Mouse (Mus musculus) kidney, postnatal 0 days (tissue): ENCODE results near the gene Ceacam1. TPM values are rescaled to one million over a fixed set of nuclear protein-coding genes. Genes with fewer than 3 reads are reported as not detected.

Experiments used
- ATAC-seq: fragments of 200-750 bp; cut with Nextera tagmentation; replicated peaks from 2 replicates; pipeline ENCODE4 v1.8.0; 2017; ENCODE audit warnings: low read depth, moderate number of reproducible peaks, moderate TSS enrichment, moderate library complexity; ENCODE audit not compliant: low FRiP score
- DNase-seq: peaks from one replicate; pipeline ENCODE4 v3.0.0-alpha.2; 2016; ENCODE audit warnings: low spot score
- H3K27ac ChIP-seq: fragments of 300-500 bp; sonication (generic); 2 replicates; pipeline ENCODE4 v1.5.1; 2014; ENCODE audit warnings: mild to moderate bottlenecking
- H3K27me3 ChIP-seq: fragments of 300-500 bp; sonication (generic); 2 replicates; pipeline ENCODE4 v1.6.1; 2014; ENCODE audit warnings: low read length, mixed read lengths; ENCODE audit not compliant: insufficient read depth
- H3K36me3 ChIP-seq: fragments of 300-500 bp; sonication (generic); 2 replicates; pipeline ENCODE4 v1.6.1; 2014; ENCODE audit warnings: low read length, mixed read lengths; ENCODE audit not compliant: insufficient read depth
- H3K4me1 ChIP-seq: fragments of 300-500 bp; sonication (generic); replicated peaks from 2 replicates; pipeline ENCODE4 v1.6.1; 2014; ENCODE audit warnings: antibody characterized with exemption, low read length, mixed read lengths; ENCODE audit not compliant: insufficient read depth
- H3K4me2 ChIP-seq: fragments of 300-500 bp; sonication (generic); 2 replicates; pipeline ENCODE4 v1.6.1; 2014; ENCODE audit warnings: mild to moderate bottlenecking, low read length, moderate library complexity, mixed read lengths
- H3K4me3 ChIP-seq: fragments of 300-500 bp; sonication (generic); replicated peaks from 2 replicates; pipeline ENCODE4 v1.5.1; 2014; ENCODE audit warnings: low read depth, low read length
- H3K9ac ChIP-seq: fragments of 300-500 bp; sonication (generic); 2 replicates; pipeline ENCODE4 v1.6.1; 2014; ENCODE audit warnings: low read depth, low read length
- H3K9me3 ChIP-seq: fragments of 300-500 bp; sonication (generic); replicated peaks from 2 replicates; pipeline ENCODE4 v1.6.1; 2016; ENCODE audit warnings: low read length, inconsistent platforms, mixed read lengths
- CTCF ChIP-seq: IDR thresholded peaks from 2 replicates; pipeline ENCODE4 v1.5.1; 2016; ENCODE audit warnings: antibody characterized with exemption, low read depth, mild to moderate bottlenecking, moderate library complexity
- WGBS: fragments of 180-500 bp; shearing (Covaris S2); extraction: QIAGEN DNeasy Blood & Tissue Kit; methylation state at CpG from one replicate; pipeline ENCODE4 v1.1.7; 2014; 5-methylcytosine and 5-hydroxymethylcytosine counted together
- polyA plus RNA-seq: library from polyadenylated mRNA; unstranded; fragments of >200 nt; fragmentation: Nextera tagmentation; extraction: Ambion mirVana; gene quantifications from 2 replicates; pipeline ENCODE4 v1.2.1, GENCODE M21; 2015

The Ceacam1 gene
- polyA plus RNA-seq, 1 experiment from 2014 or later: 6.3 TPM

GRCm38 (mm10) chr7:25434654-25435545 is 42.5 kb downstream of the Ceacam1 start:
- no peaks in the 10 kb centered on the region for H3K9me3 ChIP-seq
- no peak overlapping the region for H3K4me3 ChIP-seq
- H3K4me2 ChIP-seq: no peak overlapping the region
- ATAC-seq: no peak
- WGBS: 90% methylated on average over 10 of the region's 10 CpGs
- no peak overlapping the region for H3K27ac ChIP-seq
- H3K27me3 ChIP-seq: no peaks in the 10 kb centered on the region
- H3K9ac ChIP-seq: no peak overlapping the region
- TF ChIP-seq CTCF: no peak
- DNase-seq: no peak
- H3K36me3 ChIP-seq: no peaks in the 10 kb centered on the region
- peaks cover 8% of the 10 kb centered on the region; the same call in 1 of the 2 replicates for H3K4me1 ChIP-seq

- H3K27ac ChIP-seq: peak overlapping the region; percentile 52; the same call in 1 of the 2 replicates
- H3K27me3 ChIP-seq: no peaks in the 10 kb centered on the region
- no peak for TF ChIP-seq CTCF
- no peak overlapping the region for H3K4me3 ChIP-seq
- H3K36me3 ChIP-seq: no peaks in the 10 kb centered on the region
- no peak overlapping the region for H3K4me2 ChIP-seq
- H3K9me3 ChIP-seq: no peaks in the 10 kb centered on the region
- 76% methylated on average over 9 of the region's 9 CpGs for WGBS
- no peak overlapping the region for H3K9ac ChIP-seq
- H3K4me1 ChIP-seq: peaks cover 8% of the 10 kb centered on the region; the same call in 1 of the 2 replicates
- no peak for DNase-seq
- no peak for ATAC-seq
Measured at GRCm38 (mm10) chr7:25433781-25434560, 43.4 kb downstream of the Ceacam1 start.

GRCm38 (mm10) chr7:25433007-25433541 is 44.3 kb downstream of the Ceacam1 start:
- no peak for ATAC-seq

GRCm38 (mm10) chr7:25432381-25432780 is 45.0 kb downstream of the Ceacam1 start:
- H3K27ac ChIP-seq: peak overlapping the region; percentile 36

More at GRCm38 (mm10) chr7:25433007-25433541, 44.3 kb downstream of the Ceacam1 start:
- Histone ChIP-seq H3K4me2 (no peak overlapping the region), H3K4me1 (peaks cover 8% of the 10 kb centered on the region; the same call in 1 of the 2 replicates), H3K4me3 (no peak overlapping the region), H3K27ac (peak overlapping the region; percentile 36), H3K9ac (no peak overlapping the region), H3K27me3 (no peaks in the 10 kb centered on the region), H3K36me3 (no peaks in the 10 kb centered on the region), H3K9me3 (no peaks in the 10 kb centered on the region)
- no peak for TF ChIP-seq CTCF
- peak; percentile 33 for DNase-seq
- 2% methylated on average over 5 of the region's 5 CpGs for WGBS

DNA sequence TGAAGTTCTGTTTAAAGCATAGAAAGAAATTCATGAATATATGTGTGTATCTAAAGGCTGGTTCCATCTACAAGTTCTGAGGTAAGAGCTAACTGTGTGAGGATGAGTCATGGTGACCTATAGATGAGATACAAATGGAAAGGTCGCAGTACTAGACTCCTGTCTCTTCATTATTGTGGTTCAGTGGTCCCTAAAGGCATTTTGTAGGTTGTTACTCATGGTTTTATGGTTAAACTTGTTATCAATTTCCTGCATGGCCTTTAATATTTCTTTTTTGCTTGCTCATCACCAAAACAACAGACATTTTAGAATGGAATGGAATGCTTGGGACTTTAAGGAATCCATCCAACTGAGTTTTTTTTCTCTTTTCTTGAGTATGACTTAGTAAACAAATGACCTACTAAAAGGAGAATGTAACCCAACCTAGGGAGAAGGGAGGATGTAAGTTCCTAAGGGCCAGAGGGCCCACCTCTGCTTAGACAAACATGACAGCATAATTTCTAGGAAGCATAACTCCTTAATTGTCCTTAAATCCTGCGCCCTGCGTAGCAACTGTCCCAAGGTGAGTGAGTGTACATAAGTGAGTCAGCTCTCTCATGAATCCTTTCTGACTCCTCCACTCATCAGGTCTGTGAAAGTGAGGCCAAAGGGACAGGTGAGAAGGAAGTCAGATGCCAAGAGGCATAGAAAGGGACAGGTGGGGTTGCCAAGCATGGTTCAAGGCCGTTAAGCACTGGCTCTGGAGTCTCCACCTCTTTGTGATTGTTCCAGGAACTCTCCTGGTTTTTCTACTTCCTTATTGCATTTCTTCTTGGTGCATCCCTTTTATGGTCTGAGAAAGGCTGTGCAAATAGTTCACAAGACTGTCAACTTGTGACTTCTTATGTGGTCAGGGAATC is 47.3 kb downstream of the Ceacam1 start:
- no peak overlapping the region for H3K4me3 ChIP-seq
- 55% methylated on average over 4 of the region's 4 CpGs for WGBS
- ATAC-seq (no peak), DNase-seq (peak; percentile 29)
- H3K36me3 ChIP-seq: no peaks in the 10 kb centered on the region
- no peaks in the 10 kb centered on the region for H3K9me3 ChIP-seq
- no peaks in the 10 kb centered on the region for H3K27me3 ChIP-seq
- H3K9ac ChIP-seq: no peak overlapping the region
- TF ChIP-seq CTCF: no peak
- no peak overlapping the region for H3K4me2 ChIP-seq
- H3K27ac ChIP-seq: no peak overlapping the region
- H3K4me1 ChIP-seq: peaks cover 8% of the 10 kb centered on the region; the same call in 1 of the 2 replicates

More at GRCm38 (mm10) chr7:25432381-25432780, 45.0 kb downstream of the Ceacam1 start:
- no peak overlapping the region for H3K4me2 ChIP-seq
- H3K9me3 ChIP-seq: no peaks in the 10 kb centered on the region
- WGBS: 85% methylated on average over 6 of the region's 6 CpGs
- no peak overlapping the region for H3K9ac ChIP-seq
- peaks cover 8% of the 10 kb centered on the region; the same call in 1 of the 2 replicates for H3K4me1 ChIP-seq
- no peaks in the 10 kb centered on the region for H3K36me3 ChIP-seq
- no peaks in the 10 kb centered on the region for H3K27me3 ChIP-seq
- ATAC-seq (no peak), DNase-seq (no peak)
- H3K4me3 ChIP-seq: no peak overlapping the region
- TF ChIP-seq CTCF: no peak
